12 mouse cellular contexts compared by ENCODE assay signal in genomic region chr7:84449066-84449465, GRCm38 (mm10). TPM values are rescaled to one million over a fixed set of nuclear protein-coding genes. Genes with fewer than 3 reads are reported as not detected.
DNase-seq lines count a peak whose midpoint lies in the region; ATAC-seq lines count a peak whose summit lies in the region.
"Had no signal": no experiment of that assay in that cellular context is flagged by ENCODE, and none has a peak within 500 bp of the region (broad histone marks: within the 10 kb centered on the region; RNA-seq: fewer than 3 reads in every experiment).

No protein-coding gene starts in this region.

- peak; percentile 7 for DNase-seq in heart, postnatal 4 days
- DNase-seq in heart, postnatal 25 days (ENCODE audit: low spot score): no peak
- peak; percentile 46 for DNase-seq in left cerebral cortex, adult 11 months (ENCODE audit: low spot score)
- peak; percentile 19 for DNase-seq in retina, postnatal 1 day
- DNase-seq in urinary bladder, postnatal 25 days (ENCODE audit: low spot score): no peak
- no peak for DNase-seq in urinary bladder, adult 18-20 months (ENCODE audit: low spot score in 2 of 2)
- DNase-seq in kidney, adult 18-20 months: no peak
- DNase-seq: thymus, adult 18-20 months had no signal

- H3K4me1 ChIP-seq in forebrain, embryonic 15.5 days: no peaks in the 10 kb centered on the region

- no peak overlapping the region for H3K4me3 ChIP-seq in forebrain, embryonic 15.5 days
- H3K4me3 ChIP-seq: heart, embryonic 12.5 days had no signal

- H3K4me2 ChIP-seq in forebrain, embryonic 15.5 days (replicated peaks): no peak overlapping the region
- H3K4me2 ChIP-seq: heart, embryonic 12.5 days had no signal

- 24% methylated on average over 2 of the region's 2 CpGs for WGBS in forebrain, embryonic 15.5 days

- H3K27ac ChIP-seq in forebrain, embryonic 15.5 days (replicated peaks): 0 out of 2 replicates have a peak overlapping the region, but pooled peaks have one; percentile 8

- H3K27me3 ChIP-seq in forebrain, embryonic 15.5 days: no peaks in the 10 kb centered on the region
- H3K27me3 ChIP-seq: heart, embryonic 12.5 days had no signal

- no peak overlapping the region for H3K9ac ChIP-seq in forebrain, embryonic 15.5 days (replicated peaks)
- H3K9ac ChIP-seq: heart, embryonic 12.5 days had no signal

- H3K9me3 ChIP-seq in forebrain, embryonic 15.5 days: no peaks in the 10 kb centered on the region
- H3K9me3 ChIP-seq: heart, embryonic 12.5 days had no signal

- peak; percentile 80 for ATAC-seq in forebrain, embryonic 15.5 days (replicated peaks)

- no peaks in the 10 kb centered on the region for H3K36me3 ChIP-seq in forebrain, embryonic 15.5 days
- H3K36me3 ChIP-seq: heart, embryonic 12.5 days had no signal

- intact Hi-C loops in heart, postnatal 25 days (cut with DNase I): no loop called here

RNA-seq across cellular contexts. Expression of gene Arnt2, which starts 39.1 kb away (rescaled TPM):
- total RNA-seq in heart, postnatal 4 days (2021): 1 to 10 TPM; 1.5 to 1.7 TPM
- under 1 TPM; 0.18 to 0.92 TPM for total RNA-seq in heart, postnatal 25 days (2021)
- polyA plus RNA-seq in forebrain, embryonic 15.5 days (2015; fragmentation: Nextera tagmentation; extraction: Ambion mirVana): 59.1 and 61.2 TPM in 2 replicates
- total RNA-seq: liver, adult 2 months; neutrophil, adult 5-6 weeks had no signal
- polyA plus RNA-seq: liver, adult 2 months had no signal

Comparison
In these comparisons a context has a peak if more than half of its experiments do, and no peak if none do; other contexts are left out.
1. DNase-seq: peak in heart, postnatal 4 days (single experiment), left cerebral cortex, adult 11 months (single experiment) and retina, postnatal 1 day (single experiment); none in heart, postnatal 25 days (single experiment), urinary bladder, postnatal 25 days (single experiment), urinary bladder, adult 18-20 months (0 of 2) and kidney, adult 18-20 months (single experiment).